Mouse (Mus musculus) B cell, adult 2 months (primary cell): ENCODE data around the gene Washc3.

ENCODE experiments used
- DNase-seq, 2 experiments: peaks; one replicate each; pipeline ENCODE4 v3.0.0; 2022

The Washc3 gene

GRCm38 (mm10) chr10:88260309-88260708 is 59.4 kb downstream of the Washc3 start:
- DNase-seq, result no peak

GRCm38 (mm10) chr10:88261186-88261585 is 60.3 kb downstream of the Washc3 start:
- DNase-seq, result no peak

- no peak for DNase-seq
These were observed 62.5 kb downstream of the Washc3 start for GRCm38 (mm10) chr10:88263383-88263782.

GRCm38 (mm10) chr10:88274045-88274444 is 73.2 kb downstream of the Washc3 start:
- no peak for DNase-seq

GRCm38 (mm10) chr10:88281699-88282098 is 80.8 kb downstream of the Washc3 start:
- DNase-seq, result no peak

- DNase-seq, result no peak
These were observed 83.6 kb downstream of the Washc3 start for GRCm38 (mm10) chr10:88284343-88284990.

GRCm38 (mm10) chr10:88287261-88287660 is 86.4 kb downstream of the Washc3 start:
- DNase-seq, result no peak

GRCm38 (mm10) chr10:88288061-88288460 is 87.2 kb downstream of the Washc3 start:
- DNase-seq, result no peak

GRCm38 (mm10) chr10:88295091-88295490 is 94.2 kb downstream of the Washc3 start:
- no peak for DNase-seq
